Mouse (Mus musculus): ENCODE data around the gene Nfe2l1. TPM values are rescaled to one million over a fixed set of nuclear protein-coding genes. Genes with fewer than 3 reads are reported as not detected.
"Not testable (repeated sequence)": the region's sequence is repeated elsewhere in the genome, so short reads cannot be mapped to it uniquely, and the experiment has no call there.

Nfe2l1 gene
- polyA plus RNA-seq, 1 experiment from 2014 or later, result 93.9 TPM

DNA sequence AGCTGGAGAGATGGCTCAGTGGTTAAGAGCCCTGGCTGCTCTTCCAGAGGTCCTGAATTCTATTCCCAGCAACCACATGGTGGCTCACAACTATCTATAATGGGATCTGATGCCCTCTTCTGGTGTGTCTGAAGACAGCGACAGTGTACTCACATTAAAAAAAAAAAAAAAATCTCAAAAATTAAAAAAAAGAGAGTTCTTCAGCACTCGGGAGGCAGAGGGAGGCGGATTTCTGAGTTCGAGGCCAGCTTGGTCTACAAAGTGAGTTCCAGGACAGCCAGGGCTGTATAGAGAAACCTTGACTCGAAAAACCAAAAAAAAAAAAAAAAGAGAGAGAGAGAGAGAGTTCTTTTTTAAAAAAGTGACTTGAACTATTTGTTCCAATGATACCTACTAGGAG lies 19.4 kb upstream of the Nfe2l1 start:
- peaks cover 13% of the 10 kb centered on the region for H3K4me1 ChIP-seq (ENCODE audit: insufficient read depth, low read length)
- not testable (repeated sequence) for H3K27ac ChIP-seq (ENCODE audit: low read length); H3K27me3 ChIP-seq (ENCODE audit: insufficient read depth, low read length); H3K36me3 ChIP-seq (ENCODE audit: insufficient read depth, low read length); H3K9me3 ChIP-seq (ENCODE audit: low read length); ATAC-seq (ENCODE audit: low FRiP score, low TSS enrichment)
- H3K4me2 ChIP-seq (replicated peaks; ENCODE audit: low read depth, low read length), result peak overlapping the region; percentile 65
- 77% methylated on average over 5 of the region's 5 CpGs for WGBS
- H3K4me3 ChIP-seq (ENCODE audit: low read length), result peak overlapping the region; percentile 52
- peak overlapping the region; percentile 82 for H3K9ac ChIP-seq (replicated peaks; ENCODE audit: low read length)

DNA sequence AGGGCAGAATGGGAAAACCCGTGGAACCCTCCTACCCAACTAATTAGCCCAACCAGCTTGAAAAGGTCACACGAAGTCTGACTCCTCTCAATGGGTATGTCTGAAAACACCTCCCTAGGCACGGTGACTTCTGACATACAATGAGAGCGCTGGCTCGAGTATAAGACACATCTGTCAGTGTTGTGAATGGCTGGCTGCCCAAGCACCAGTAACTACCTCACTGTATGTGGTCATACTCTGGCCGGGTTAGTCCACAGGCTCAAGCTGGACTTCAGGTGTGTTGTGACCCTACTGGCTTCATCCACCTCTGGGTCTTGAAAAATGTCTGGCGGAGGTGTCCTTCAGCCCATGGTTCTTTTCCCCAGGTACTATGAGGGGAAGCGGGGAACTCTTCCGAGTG lies 18.9 kb upstream of the Nfe2l1 start:
- H3K9me3 ChIP-seq (ENCODE audit: low read length), result no peaks in the 10 kb centered on the region
- H3K9ac ChIP-seq (replicated peaks; ENCODE audit: low read length), result no peak overlapping the region
- peaks cover 13% of the 10 kb centered on the region for H3K4me1 ChIP-seq (ENCODE audit: insufficient read depth, low read length)
- no peaks in the 10 kb centered on the region for H3K27me3 ChIP-seq (ENCODE audit: insufficient read depth, low read length)
- no peak for ATAC-seq (ENCODE audit: low FRiP score, low TSS enrichment)
- no peak overlapping the region for H3K4me2 ChIP-seq (replicated peaks; ENCODE audit: low read depth, low read length)
- 60% methylated on average over 9 of the region's 9 CpGs for WGBS
- no peak overlapping the region for H3K27ac ChIP-seq (ENCODE audit: low read length)
- no peaks in the 10 kb centered on the region for H3K36me3 ChIP-seq (ENCODE audit: insufficient read depth, low read length)
- H3K4me3 ChIP-seq (ENCODE audit: low read length), result no peak overlapping the region

DNA sequence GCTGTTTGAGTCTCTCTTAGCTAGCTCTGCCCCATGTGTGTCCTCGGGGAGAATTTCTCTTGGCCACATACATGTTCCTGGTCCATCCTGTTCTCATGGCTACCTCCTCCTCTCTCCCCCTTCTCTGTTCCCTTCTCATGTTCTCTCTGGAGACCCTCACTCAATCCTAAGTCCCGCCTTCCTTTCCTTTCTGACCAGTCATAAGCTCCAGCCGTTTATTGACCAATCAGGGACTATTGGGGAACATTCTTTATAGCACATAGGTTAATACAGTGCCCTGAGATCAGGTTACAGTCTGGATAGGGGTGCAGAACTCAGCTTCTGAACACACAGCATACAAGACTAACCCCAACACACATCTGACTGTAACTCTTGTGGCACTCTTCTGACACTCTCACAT lies 17.5 kb upstream of the Nfe2l1 start:
- Histone ChIP-seq H3K9me3 (ENCODE audit: low read length) (no peaks in the 10 kb centered on the region), H3K4me2 (replicated peaks; ENCODE audit: low read depth, low read length) (no peak overlapping the region), H3K27ac (ENCODE audit: low read length) (no peak overlapping the region), H3K4me1 (ENCODE audit: insufficient read depth, low read length) (peaks cover 13% of the 10 kb centered on the region), H3K9ac (replicated peaks; ENCODE audit: low read length) (no peak overlapping the region), H3K4me3 (ENCODE audit: low read length) (no peak overlapping the region), H3K27me3 (ENCODE audit: insufficient read depth, low read length) (no peaks in the 10 kb centered on the region), H3K36me3 (ENCODE audit: insufficient read depth, low read length) (no peaks in the 10 kb centered on the region)
- ATAC-seq (ENCODE audit: low FRiP score, low TSS enrichment), result peak; percentile 39; the same call in 1 of the 2 replicates
- 35% methylated on average over 3 of the region's 3 CpGs for WGBS

DNA sequence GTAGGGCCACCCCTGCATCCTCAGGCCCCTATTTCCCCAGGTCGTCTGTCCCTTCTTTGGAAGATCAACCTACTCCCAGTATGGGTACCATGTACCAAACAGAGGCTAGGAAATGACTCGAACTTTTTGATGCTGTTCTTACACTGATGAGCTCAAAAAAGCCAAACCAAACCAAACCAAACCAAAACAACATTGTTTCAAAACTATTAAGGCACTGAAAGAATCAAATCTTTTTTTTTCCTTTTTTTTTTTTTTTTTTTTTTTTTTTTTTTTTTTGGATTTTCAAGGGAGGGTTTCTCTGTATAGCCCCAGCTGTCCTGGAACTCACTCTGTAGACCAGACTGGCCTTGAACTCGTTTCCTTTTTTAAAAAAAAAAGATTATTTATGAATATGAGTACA lies 13.9 kb upstream of the Nfe2l1 start:
- no peaks in the 10 kb centered on the region for H3K27me3 ChIP-seq (ENCODE audit: insufficient read depth, low read length)
- no peak overlapping the region for H3K4me2 ChIP-seq (replicated peaks; ENCODE audit: low read depth, low read length)
- H3K36me3 ChIP-seq (ENCODE audit: insufficient read depth, low read length), result no peaks in the 10 kb centered on the region
- no peak overlapping the region for H3K4me3 ChIP-seq (ENCODE audit: low read length)
- H3K27ac ChIP-seq (ENCODE audit: low read length), result no peak overlapping the region
- ATAC-seq (ENCODE audit: low FRiP score, low TSS enrichment), result no peak
- no peaks in the 10 kb centered on the region for H3K9me3 ChIP-seq (ENCODE audit: low read length)
- H3K4me1 ChIP-seq (ENCODE audit: insufficient read depth, low read length), result no peaks in the 10 kb centered on the region
- no peak overlapping the region for H3K9ac ChIP-seq (replicated peaks; ENCODE audit: low read length)
- 71% methylated on average over 3 of the region's 3 CpGs for WGBS

DNA sequence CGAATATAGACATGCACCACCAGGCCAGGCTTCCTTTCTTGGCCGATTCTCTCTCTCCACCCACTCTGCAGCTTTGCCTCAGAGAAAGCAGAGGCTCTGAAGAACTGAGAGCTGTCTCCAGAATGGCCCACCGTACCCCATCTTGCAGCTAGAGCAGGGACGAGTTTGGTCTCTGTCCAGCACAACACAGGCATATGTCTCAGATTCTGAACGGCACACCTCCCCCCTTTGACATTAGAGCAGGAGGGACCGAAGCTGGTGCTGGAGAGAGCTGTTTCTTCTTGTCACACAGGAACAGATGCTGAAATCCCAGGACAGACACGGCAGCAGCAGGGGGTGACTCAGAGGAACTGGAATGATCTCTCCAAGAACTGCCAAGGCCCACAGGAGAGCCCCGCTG lies 10.5 kb upstream of the Nfe2l1 start:
- 27% methylated on average over 8 of the region's 8 CpGs for WGBS
- H3K36me3 ChIP-seq (ENCODE audit: insufficient read depth, low read length), result no peaks in the 10 kb centered on the region
- no peak for ATAC-seq (ENCODE audit: low FRiP score, low TSS enrichment)

DNA sequence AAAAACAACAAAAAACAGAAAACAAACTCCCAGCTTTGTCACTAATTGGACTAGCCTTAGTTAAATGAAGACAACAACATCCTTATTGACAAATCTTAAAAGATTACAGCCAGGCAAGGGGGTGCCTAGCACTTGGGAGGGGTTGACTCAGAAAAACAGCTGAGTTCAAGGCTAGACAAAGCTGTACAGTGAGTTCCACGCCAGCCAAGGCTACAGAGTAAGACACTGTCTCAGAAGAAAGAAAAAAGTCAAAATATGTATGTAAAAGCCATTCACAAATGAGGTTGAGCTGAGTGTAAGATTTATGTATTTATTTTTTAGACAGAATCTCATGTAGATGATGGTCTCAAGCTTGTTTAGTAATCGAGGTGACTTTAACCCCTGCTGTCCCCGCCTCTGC lies 10.1 kb upstream of the Nfe2l1 start:
- H3K9me3 ChIP-seq (ENCODE audit: low read length), result no peaks in the 10 kb centered on the region
- H3K4me1 ChIP-seq (ENCODE audit: insufficient read depth, low read length), result 0 out of 2 replicates have a peak, but pooled peaks cover 3% of the 10 kb centered on the region
- no peaks in the 10 kb centered on the region for H3K27me3 ChIP-seq (ENCODE audit: insufficient read depth, low read length)
- H3K36me3 ChIP-seq (ENCODE audit: insufficient read depth, low read length), result no peaks in the 10 kb centered on the region
- H3K27ac ChIP-seq (ENCODE audit: low read length), result no peak overlapping the region
- no peak overlapping the region for H3K4me3 ChIP-seq (ENCODE audit: low read length)
- H3K9ac ChIP-seq (replicated peaks; ENCODE audit: low read length), result no peak overlapping the region
- no peak overlapping the region for H3K4me2 ChIP-seq (replicated peaks; ENCODE audit: low read depth, low read length)
- ATAC-seq (ENCODE audit: low FRiP score, low TSS enrichment), result no peak
- WGBS, result 55% methylated on average over 3 of the region's 3 CpGs

More for the DNA sequence above, 10.5 kb upstream of the Nfe2l1 start:
- 0 out of 2 replicates have a peak, but pooled peaks cover 3% of the 10 kb centered on the region for H3K4me1 ChIP-seq (ENCODE audit: insufficient read depth, low read length)
- no peak overlapping the region for H3K4me2 ChIP-seq (replicated peaks; ENCODE audit: low read depth, low read length)
- no peak overlapping the region for H3K4me3 ChIP-seq (ENCODE audit: low read length)
- H3K9ac ChIP-seq (replicated peaks; ENCODE audit: low read length), result no peak overlapping the region
- no peaks in the 10 kb centered on the region for H3K9me3 ChIP-seq (ENCODE audit: low read length)
- H3K27me3 ChIP-seq (ENCODE audit: insufficient read depth, low read length), result no peaks in the 10 kb centered on the region
- H3K27ac ChIP-seq (ENCODE audit: low read length), result no peak overlapping the region

DNA sequence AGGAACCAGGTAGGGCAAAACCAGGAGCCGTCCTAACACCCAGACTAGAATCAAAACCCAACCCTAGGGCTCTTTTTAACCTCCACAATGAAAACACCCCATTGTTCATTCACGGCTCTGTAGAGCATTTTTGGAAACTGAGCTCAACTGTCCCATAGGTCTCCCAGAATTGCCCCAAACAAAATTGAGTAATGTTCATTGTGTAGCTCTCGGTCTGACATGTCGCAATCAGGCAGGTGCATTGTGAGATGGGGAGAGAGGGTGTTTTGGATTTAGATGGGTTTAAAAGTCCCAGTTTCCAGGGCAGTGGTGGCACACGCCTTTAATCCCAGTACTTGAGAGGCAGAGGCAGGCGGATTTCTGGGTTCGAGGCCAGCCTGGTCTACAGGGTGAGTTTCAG lies 9.7 kb upstream of the Nfe2l1 start:
- H3K4me1 ChIP-seq (ENCODE audit: insufficient read depth, low read length), result 0 out of 2 replicates have a peak, but pooled peaks cover 3% of the 10 kb centered on the region
- no peaks in the 10 kb centered on the region for H3K27me3 ChIP-seq (ENCODE audit: insufficient read depth, low read length)
- ATAC-seq (ENCODE audit: low FRiP score, low TSS enrichment), result no peak
- no peak overlapping the region for H3K4me3 ChIP-seq (ENCODE audit: low read length)
- H3K4me2 ChIP-seq (replicated peaks; ENCODE audit: low read depth, low read length), result no peak overlapping the region
- no peaks in the 10 kb centered on the region for H3K9me3 ChIP-seq (ENCODE audit: low read length)
- H3K27ac ChIP-seq (ENCODE audit: low read length), result no peak overlapping the region
- WGBS, result 87% methylated on average over 7 of the region's 7 CpGs
- no peak overlapping the region for H3K9ac ChIP-seq (replicated peaks; ENCODE audit: low read length)
- H3K36me3 ChIP-seq (ENCODE audit: insufficient read depth, low read length), result no peaks in the 10 kb centered on the region

DNA sequence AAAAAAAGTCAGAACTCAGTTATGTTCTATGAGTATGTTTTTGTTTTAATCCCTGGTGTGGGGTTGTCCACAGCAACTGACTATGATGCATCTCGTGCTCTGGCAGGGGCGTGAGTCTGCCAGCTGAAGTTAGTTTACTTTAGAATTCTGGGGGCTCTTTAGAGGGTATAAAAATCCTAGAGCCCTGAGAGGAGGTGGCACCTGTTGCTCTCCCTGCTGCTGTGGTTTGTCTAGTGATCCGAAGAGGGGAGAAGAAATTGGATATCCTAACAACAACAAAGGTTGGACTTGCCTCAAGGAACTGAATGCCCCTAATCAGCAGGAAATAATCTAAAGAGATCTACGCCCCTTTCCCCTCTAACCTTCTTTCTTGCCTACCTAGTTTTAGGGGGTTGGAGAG lies 8.6 kb upstream of the Nfe2l1 start:
- no peak overlapping the region for H3K4me3 ChIP-seq (ENCODE audit: low read length)
- H3K4me2 ChIP-seq (replicated peaks; ENCODE audit: low read depth, low read length), result no peak overlapping the region
- ATAC-seq (ENCODE audit: low FRiP score, low TSS enrichment), result no peak
- H3K27ac ChIP-seq (ENCODE audit: low read length), result no peak overlapping the region
- no peak overlapping the region for H3K9ac ChIP-seq (replicated peaks; ENCODE audit: low read length)
- 22% methylated on average over 4 of the region's 4 CpGs for WGBS
- H3K9me3 ChIP-seq (ENCODE audit: low read length), result no peaks in the 10 kb centered on the region
- 0 out of 2 replicates have a peak, but pooled peaks cover 3% of the 10 kb centered on the region for H3K4me1 ChIP-seq (ENCODE audit: insufficient read depth, low read length)
- H3K36me3 ChIP-seq (ENCODE audit: insufficient read depth, low read length), result no peaks in the 10 kb centered on the region
- no peaks in the 10 kb centered on the region for H3K27me3 ChIP-seq (ENCODE audit: insufficient read depth, low read length)

DNA sequence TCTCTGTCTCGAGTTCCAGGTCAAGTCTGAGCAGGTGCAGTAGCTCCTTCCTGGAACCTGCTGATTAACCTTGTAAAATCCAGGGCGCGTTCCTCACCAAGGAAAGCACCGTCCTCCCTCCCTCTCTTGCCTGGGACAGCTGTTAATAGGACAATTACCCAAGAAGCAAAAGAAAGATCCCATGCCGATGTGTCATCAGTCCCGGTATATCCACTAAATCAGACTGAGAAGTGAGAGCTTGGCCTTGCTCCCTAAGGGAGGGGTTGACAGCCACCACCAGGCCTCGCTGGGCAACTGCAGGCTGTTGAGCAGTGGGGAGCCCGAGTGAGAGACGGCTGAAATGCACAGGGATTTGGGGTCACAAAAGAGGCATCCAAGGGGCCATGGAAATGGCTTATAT lies 7.5 kb upstream of the Nfe2l1 start:
- Histone ChIP-seq H3K4me3 (ENCODE audit: low read length) (no peak overlapping the region), H3K36me3 (ENCODE audit: insufficient read depth, low read length) (no peaks in the 10 kb centered on the region), H3K9ac (replicated peaks; ENCODE audit: low read length) (0 out of 2 replicates have a peak overlapping the region, but pooled peaks have one; percentile 11), H3K27me3 (ENCODE audit: insufficient read depth, low read length) (no peaks in the 10 kb centered on the region), H3K27ac (ENCODE audit: low read length) (no peak overlapping the region), H3K4me1 (ENCODE audit: insufficient read depth, low read length) (0 out of 2 replicates have a peak, but pooled peaks cover 3% of the 10 kb centered on the region), H3K9me3 (ENCODE audit: low read length) (no peaks in the 10 kb centered on the region), H3K4me2 (replicated peaks; ENCODE audit: low read depth, low read length) (no peak overlapping the region)
- 31% methylated on average over 9 of the region's 9 CpGs for WGBS
- no peak for ATAC-seq (ENCODE audit: low FRiP score, low TSS enrichment)

DNA sequence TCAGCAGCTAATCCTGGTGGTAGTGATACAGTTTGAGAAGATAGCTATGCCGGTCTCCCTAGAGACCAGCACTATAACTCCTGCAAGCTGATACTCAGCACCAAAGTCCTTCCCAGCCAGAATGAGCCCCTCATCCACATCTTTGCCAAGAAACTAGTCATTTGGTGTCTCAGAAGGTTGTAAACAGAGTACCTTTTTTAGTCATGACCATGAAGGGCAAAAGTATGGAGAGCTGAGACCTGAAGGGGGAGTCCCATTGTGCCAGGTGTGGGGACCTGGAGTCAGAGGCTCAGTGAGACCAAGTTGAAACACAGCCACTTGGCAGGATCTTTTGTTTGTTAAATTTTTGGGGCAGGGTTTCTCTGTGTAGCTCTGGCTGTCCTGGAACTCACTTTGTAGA lies 4.4 kb upstream of the Nfe2l1 start:
- Histone ChIP-seq H3K4me1 (ENCODE audit: insufficient read depth, low read length) (peaks cover 15% of the 10 kb centered on the region; the same call in 1 of the 2 replicates), H3K36me3 (ENCODE audit: insufficient read depth, low read length) (no peaks in the 10 kb centered on the region), H3K9me3 (ENCODE audit: low read length) (no peaks in the 10 kb centered on the region), H3K27me3 (ENCODE audit: insufficient read depth, low read length) (no peaks in the 10 kb centered on the region), H3K27ac (ENCODE audit: low read length) (no peak overlapping the region), H3K9ac (replicated peaks; ENCODE audit: low read length) (no peak overlapping the region), H3K4me2 (replicated peaks; ENCODE audit: low read depth, low read length) (no peak overlapping the region), H3K4me3 (ENCODE audit: low read length) (no peak overlapping the region)
- no peak for ATAC-seq (ENCODE audit: low FRiP score, low TSS enrichment)
- WGBS, result 91% methylated on average over 1 of the region's 1 CpGs
